Mouse (Mus musculus) forebrain, embryonic 16.5 days (tissue): ENCODE data around the gene Rnf212b. TPM values are rescaled to one million over a fixed set of nuclear protein-coding genes. Genes with fewer than 3 reads are reported as not detected.

Source experiments
- ATAC-seq: fragments of 200-750 bp; cut with Nextera tagmentation; 2 replicates; pipeline ENCODE4 v1.8.0; 2017; ENCODE audit warnings: mild to moderate bottlenecking, moderate library complexity
- H3K27ac ChIP-seq: fragments of 300-500 bp; sonication (generic); 2 replicates; pipeline ENCODE4 v1.5.1; 2014; ENCODE audit warnings: low read length, control low read depth
- H3K27me3 ChIP-seq: fragments of 300-500 bp; sonication (generic); replicated peaks from 2 replicates; pipeline ENCODE4 v1.6.1; 2014; ENCODE audit warnings: low read length; ENCODE audit not compliant: control insufficient read depth, insufficient read depth
- H3K36me3 ChIP-seq: fragments of 300-500 bp; sonication (generic); 2 replicates; pipeline ENCODE4 v1.6.1; 2014; ENCODE audit not compliant: control insufficient read depth, insufficient read depth
- H3K4me1 ChIP-seq: fragments of 300-500 bp; sonication (generic); replicated peaks from 2 replicates; pipeline ENCODE4 v1.6.1; 2014; ENCODE audit warnings: low read length; ENCODE audit not compliant: control insufficient read depth, insufficient read depth
- H3K4me2 ChIP-seq: fragments of 300-500 bp; sonication (generic); 2 replicates; pipeline ENCODE4 v1.6.1; 2014; ENCODE audit warnings: mild to moderate bottlenecking, low read length, control low read depth
- H3K4me3 ChIP-seq: fragments of 300-500 bp; sonication (generic); replicated peaks from 2 replicates; pipeline ENCODE4 v1.5.1; 2014; ENCODE audit warnings: mild to moderate bottlenecking, low read length, control low read depth
- H3K9ac ChIP-seq: fragments of 300-500 bp; sonication (generic); replicated peaks from 2 replicates; pipeline ENCODE4 v1.6.1; 2014; ENCODE audit warnings: low read depth, low read length, control low read depth
- H3K9me3 ChIP-seq: fragments of 300-500 bp; sonication (generic); 2 replicates; pipeline ENCODE4 v1.6.1; 2016; ENCODE audit warnings: low read length; ENCODE audit not compliant: control insufficient read depth
- WGBS: fragments of 180-500 bp; shearing (Covaris S2); extraction: QIAGEN DNeasy Blood & Tissue Kit; methylation state at CpG from one replicate; pipeline ENCODE4 v1.1.7; 2014; 5-methylcytosine and 5-hydroxymethylcytosine counted together
- polyA plus RNA-seq: library from polyadenylated mRNA; unstranded; fragments of >200 nt; fragmentation: Nextera tagmentation; extraction: Ambion mirVana; gene quantifications from 2 replicates; pipeline ENCODE4 v1.2.1, GENCODE M21; 2015

Gene Rnf212b
- polyA plus RNA-seq, 1 experiment from 2014 or later: not detected

- 82% methylated on average over 1 of the region's 1 CpGs for WGBS
- no peak overlapping the region for H3K9ac ChIP-seq
- H3K4me1 ChIP-seq: no peaks in the 10 kb centered on the region
- H3K4me3 ChIP-seq: no peak overlapping the region
- H3K36me3 ChIP-seq: no peaks in the 10 kb centered on the region
- H3K27me3 ChIP-seq: no peaks in the 10 kb centered on the region
- H3K27ac ChIP-seq: no peak overlapping the region
- no peak for ATAC-seq
- no peaks in the 10 kb centered on the region for H3K9me3 ChIP-seq
- no peak overlapping the region for H3K4me2 ChIP-seq
These were observed 20.6 kb upstream of the Rnf212b start for GRCm38 (mm10) chr14:54793351-54793750.

- Histone ChIP-seq H3K36me3 (no peaks in the 10 kb centered on the region), H3K9me3 (no peaks in the 10 kb centered on the region), H3K4me3 (no peak overlapping the region), H3K4me2 (no peak overlapping the region), H3K27ac (no peak overlapping the region), H3K27me3 (no peaks in the 10 kb centered on the region), H3K9ac (no peak overlapping the region), H3K4me1 (no peaks in the 10 kb centered on the region)
- WGBS: 76% methylated on average over 8 of the region's 8 CpGs
- ATAC-seq: no peak
These were observed 19.8 kb upstream of the Rnf212b start for GRCm38 (mm10) chr14:54793894-54794830.

GRCm38 (mm10) chr14:54795901-54796300, 18.0 kb upstream of the Rnf212b start:
- no peak for ATAC-seq

GRCm38 (mm10) chr14:54796760-54797159, 17.2 kb upstream of the Rnf212b start:
- WGBS: 91% methylated on average over 15 of the region's 15 CpGs
- Histone ChIP-seq H3K36me3 (no peaks in the 10 kb centered on the region), H3K9ac (no peak overlapping the region), H3K27me3 (no peaks in the 10 kb centered on the region), H3K27ac (no peak overlapping the region), H3K4me3 (no peak overlapping the region), H3K4me2 (no peak overlapping the region), H3K9me3 (no peaks in the 10 kb centered on the region), H3K4me1 (no peaks in the 10 kb centered on the region)
- no peak for ATAC-seq

More at GRCm38 (mm10) chr14:54795901-54796300, 18.0 kb upstream of the Rnf212b start:
- H3K4me1 ChIP-seq: no peaks in the 10 kb centered on the region
- no peaks in the 10 kb centered on the region for H3K36me3 ChIP-seq
- H3K27ac ChIP-seq: no peak overlapping the region
- H3K9me3 ChIP-seq: no peaks in the 10 kb centered on the region
- no peak overlapping the region for H3K4me3 ChIP-seq
- H3K9ac ChIP-seq: no peak overlapping the region
- 89% methylated on average over 1 of the region's 1 CpGs for WGBS
- no peak overlapping the region for H3K4me2 ChIP-seq
- no peaks in the 10 kb centered on the region for H3K27me3 ChIP-seq

GRCm38 (mm10) chr14:54799686-54800085, 14.3 kb upstream of the Rnf212b start:
- H3K27me3 ChIP-seq: no peaks in the 10 kb centered on the region
- no peak overlapping the region for H3K9ac ChIP-seq
- H3K27ac ChIP-seq: no peak overlapping the region
- H3K4me3 ChIP-seq: no peak overlapping the region
- H3K9me3 ChIP-seq: no peaks in the 10 kb centered on the region
- no peaks in the 10 kb centered on the region for H3K4me1 ChIP-seq
- 53% methylated on average over 10 of the region's 10 CpGs for WGBS
- H3K4me2 ChIP-seq: no peak overlapping the region
- no peak for ATAC-seq
- H3K36me3 ChIP-seq: no peaks in the 10 kb centered on the region

- Histone ChIP-seq H3K4me2 (no peak overlapping the region), H3K9ac (no peak overlapping the region), H3K27ac (no peak overlapping the region), H3K36me3 (no peaks in the 10 kb centered on the region), H3K9me3 (no peaks in the 10 kb centered on the region), H3K27me3 (no peaks in the 10 kb centered on the region), H3K4me1 (no peaks in the 10 kb centered on the region), H3K4me3 (no peak overlapping the region)
- WGBS: 92% methylated on average over 4 of the region's 4 CpGs
- ATAC-seq: no peak
These were observed 11.5 kb upstream of the Rnf212b start for GRCm38 (mm10) chr14:54802428-54802827.

- Histone ChIP-seq H3K36me3 (no peaks in the 10 kb centered on the region), H3K4me1 (no peaks in the 10 kb centered on the region), H3K4me2 (no peak overlapping the region), H3K27ac (no peak overlapping the region), H3K9ac (no peak overlapping the region), H3K9me3 (no peaks in the 10 kb centered on the region), H3K27me3 (no peaks in the 10 kb centered on the region), H3K4me3 (no peak overlapping the region)
- ATAC-seq: no peak
- WGBS: 93% methylated on average over 4 of the region's 4 CpGs
These were observed 7.8 kb upstream of the Rnf212b start for GRCm38 (mm10) chr14:54806124-54806523.

- WGBS: 78% methylated on average over 4 of the region's 4 CpGs
These were observed 4.9 kb upstream of the Rnf212b start for GRCm38 (mm10) chr14:54808718-54809667.

GRCm38 (mm10) chr14:54809668-54810033, 4.3 kb upstream of the Rnf212b start:
- H3K9me3 ChIP-seq: no peaks in the 10 kb centered on the region
- WGBS: 93% methylated on average over 3 of the region's 3 CpGs
- no peak overlapping the region for H3K9ac ChIP-seq
- no peaks in the 10 kb centered on the region for H3K27me3 ChIP-seq
- no peak overlapping the region for H3K27ac ChIP-seq
- H3K36me3 ChIP-seq: no peaks in the 10 kb centered on the region
- H3K4me3 ChIP-seq: no peak overlapping the region
- no peaks in the 10 kb centered on the region for H3K4me1 ChIP-seq
- H3K4me2 ChIP-seq: no peak overlapping the region
- no peak for ATAC-seq

More at GRCm38 (mm10) chr14:54808718-54809667, 4.9 kb upstream of the Rnf212b start:
- ATAC-seq: no peak
- Histone ChIP-seq H3K27ac (no peak overlapping the region), H3K4me1 (no peaks in the 10 kb centered on the region), H3K27me3 (no peaks in the 10 kb centered on the region), H3K36me3 (no peaks in the 10 kb centered on the region), H3K9me3 (no peaks in the 10 kb centered on the region), H3K4me2 (no peak overlapping the region), H3K4me3 (no peak overlapping the region), H3K9ac (no peak overlapping the region)
